Mouse (Mus musculus): Measurements from ENCODE around the gene Olfr801. TPM values are rescaled to one million over a fixed set of nuclear protein-coding genes. Genes with fewer than 3 reads are reported as not detected.

Olfr801 gene
- polyA plus RNA-seq (2017; shearing (Covaris generic)), result not detected

DNA sequence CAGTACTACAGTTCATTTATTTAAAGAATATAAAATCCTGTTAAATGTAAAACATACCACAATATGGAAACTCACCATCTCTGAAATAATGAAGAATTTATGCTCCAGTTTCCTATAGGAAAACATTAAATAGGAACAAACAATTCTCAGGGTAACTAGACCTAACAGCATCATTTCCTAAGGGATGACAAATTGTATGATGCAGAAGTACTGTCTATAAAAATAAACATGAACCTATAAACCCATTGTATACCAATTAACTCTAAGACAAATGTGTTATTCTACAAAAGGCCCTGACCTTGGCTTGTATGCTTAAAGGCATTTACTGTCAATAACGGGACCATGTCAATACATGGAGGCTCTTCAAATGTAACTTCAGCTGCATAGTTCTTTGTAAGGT lies at the start of gene Olfr801:
Gene Olfr801 (minus strand): TSS at position 101 of the 400 bp plus-strand sequence.

DNA sequence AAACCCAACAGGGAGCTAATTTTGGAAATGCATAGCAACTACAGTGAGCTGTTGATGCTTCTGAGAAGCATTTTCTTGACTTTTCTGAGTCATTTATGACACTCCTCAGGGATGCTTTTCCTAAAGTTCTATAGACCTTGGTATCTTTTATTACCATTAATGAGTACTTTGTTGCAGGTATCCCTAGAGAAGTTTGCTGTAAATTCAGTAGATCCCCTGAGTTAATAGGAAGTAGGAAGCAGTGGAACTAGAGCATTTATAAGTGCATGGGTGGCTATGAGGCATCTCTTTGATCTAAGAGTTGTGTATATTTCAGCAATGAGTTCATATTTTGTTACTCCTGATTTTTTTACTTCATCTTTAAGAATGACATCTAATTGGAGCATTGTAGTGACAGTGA lies 29.2 kb upstream of the Olfr801 start, which contains the start of gene Olfr804:
Gene Olfr804 (plus strand): TSS at position 301 of the 400 bp plus-strand sequence.

DNA sequence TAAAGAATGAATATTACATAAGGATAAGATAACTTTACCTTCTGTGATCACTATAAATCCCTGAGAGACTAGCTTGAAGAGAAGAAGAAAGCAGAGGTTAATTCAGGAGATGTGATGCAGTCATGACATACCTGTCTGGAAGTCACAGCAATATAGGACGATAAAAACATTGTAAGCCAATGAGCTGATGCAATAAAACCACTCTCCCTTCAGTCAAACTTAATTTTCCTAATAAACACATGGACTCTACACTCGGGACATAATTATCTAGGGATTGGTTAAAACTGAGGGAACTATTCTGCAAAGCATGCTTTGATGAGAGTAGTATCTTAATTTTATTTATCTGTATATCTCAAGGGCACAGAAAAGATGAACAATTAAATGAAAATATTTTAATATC lies 20.5 kb upstream of the Olfr801 start, which contains the start of gene Olfr803:
Gene Olfr803 (minus strand): TSS at position 101 of the 400 bp plus-strand sequence.

DNA sequence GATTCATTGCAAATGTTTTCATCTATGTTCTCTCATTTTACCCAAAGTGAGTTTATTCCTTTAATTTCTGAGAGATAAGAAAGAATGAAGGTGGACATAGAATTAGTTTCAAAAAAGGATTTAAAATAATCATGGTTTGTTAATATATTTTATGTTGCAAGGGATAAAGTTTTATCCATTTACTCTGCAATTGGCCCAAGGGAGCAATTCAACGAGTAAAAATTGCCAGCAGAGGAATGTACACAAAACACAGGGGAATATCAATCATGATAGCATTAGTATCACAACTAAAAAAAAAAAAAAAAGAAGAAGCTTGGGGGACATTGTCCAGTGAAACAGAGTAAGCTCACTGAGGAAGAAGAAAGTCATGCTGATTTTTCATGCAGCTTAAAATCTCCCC lies 14.4 kb upstream of the Olfr801 start, which contains the start of gene Olfr802:
Gene Olfr802 (minus strand): TSS at position 101 of the 400 bp plus-strand sequence.

DNA sequence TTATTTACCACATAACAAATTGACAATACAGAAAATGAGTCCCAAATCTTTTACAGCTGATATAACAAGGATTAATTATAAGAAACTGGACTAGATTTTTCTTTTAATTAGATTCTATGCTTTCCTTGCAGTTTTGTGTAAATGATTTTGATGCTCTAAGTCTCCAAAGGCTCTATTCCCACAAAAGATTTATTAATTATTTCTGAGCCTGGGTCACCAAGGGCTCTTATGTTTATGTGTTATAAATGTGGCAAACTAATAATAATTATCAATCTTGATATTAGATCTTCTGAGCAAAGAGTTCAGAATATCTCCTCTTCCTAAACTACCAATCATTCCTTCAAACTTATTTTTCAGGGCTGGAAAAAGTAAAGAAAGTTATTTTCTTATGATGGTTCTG lies 16.3 kb downstream of the Olfr801 start, which contains the start of gene Olfr800:
Gene Olfr800 (plus strand): TSS at position 301 of the 400 bp plus-strand sequence.

DNA sequence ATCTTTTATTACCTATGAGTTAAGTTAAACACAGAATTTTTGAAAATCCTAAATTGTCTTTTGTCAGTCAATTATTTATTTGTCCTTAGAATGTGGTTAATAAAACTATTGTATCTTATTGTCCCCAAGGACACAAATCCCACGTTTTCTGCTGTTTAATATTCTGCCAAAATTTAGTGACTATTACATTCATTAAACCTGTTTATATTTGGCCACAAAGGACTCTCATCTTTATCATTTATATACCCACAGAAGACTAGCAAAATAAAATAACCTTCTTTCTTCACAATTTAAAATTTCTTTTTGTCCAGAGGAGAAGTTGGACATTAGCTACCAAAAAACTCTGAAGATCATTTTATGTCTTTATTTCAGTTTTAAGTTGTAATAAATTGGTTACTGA lies 36.5 kb downstream of the Olfr801 start, which contains the start of gene Olfr799:
Gene Olfr799 (plus strand): TSS at position 301 of the 400 bp plus-strand sequence.

DNA sequence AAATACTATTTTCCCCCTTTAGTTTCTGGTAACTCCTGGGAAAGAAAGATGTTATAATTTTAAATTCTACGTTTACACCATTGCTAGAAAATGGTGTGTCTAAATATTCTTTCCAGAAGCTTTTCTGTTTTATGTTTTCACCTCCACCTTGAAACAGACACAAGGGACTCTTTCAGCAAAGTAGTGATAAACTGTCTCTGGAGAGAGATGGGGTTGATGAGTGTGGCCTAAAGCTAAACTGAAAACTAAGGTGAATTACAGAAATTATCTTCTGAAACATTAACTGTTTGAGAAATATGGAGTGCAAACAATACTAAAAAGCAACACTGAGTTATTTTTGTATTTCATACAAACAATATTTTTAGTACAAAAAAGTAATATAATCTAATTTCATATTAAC lies 45.8 kb downstream of the Olfr801 start, which contains the start of gene Olfr798:
Gene Olfr798 (minus strand): TSS at position 101 of the 400 bp plus-strand sequence.

Other genes with a start within 250 kb of the Olfr801 start
- gene Olfr786, start 246.6 kb downstream of the Olfr801 start, polyA plus RNA-seq (2017; shearing (Covaris generic)), result not detected
- gene Olfr787, start 212.0 kb downstream of the Olfr801 start, polyA plus RNA-seq (2017; shearing (Covaris generic)), result 0.20 TPM
- gene Olfr788, start 202.9 kb downstream of the Olfr801 start, polyA plus RNA-seq (2017; shearing (Covaris generic)), result 0.21 TPM
- gene Olfr789, start 189.1 kb downstream of the Olfr801 start, polyA plus RNA-seq (2017; shearing (Covaris generic)), result not detected
- gene Olfr790, start 175.4 kb downstream of the Olfr801 start, polyA plus RNA-seq (2017; shearing (Covaris generic)), result not detected
- not detected for gene Olfr791, start 152.1 kb downstream of the Olfr801 start, polyA plus RNA-seq (2017; shearing (Covaris generic))
- not detected for gene Olfr792, start 134.7 kb downstream of the Olfr801 start, polyA plus RNA-seq (2017; shearing (Covaris generic))
- gene Olfr794, start 106.2 kb downstream of the Olfr801 start, polyA plus RNA-seq (2017; shearing (Covaris generic)), result not detected
- gene Olfr796, start 61.3 kb downstream of the Olfr801 start, polyA plus RNA-seq (2017; shearing (Covaris generic)), result not detected
- 0.38 TPM for gene Olfr798, start 45.9 kb downstream of the Olfr801 start, polyA plus RNA-seq (2017; shearing (Covaris generic))
- gene Olfr799, start 36.4 kb downstream of the Olfr801 start, polyA plus RNA-seq (2017; shearing (Covaris generic)), result not detected
- gene Olfr800, start 16.2 kb downstream of the Olfr801 start, polyA plus RNA-seq (2017; shearing (Covaris generic)), result not detected
- gene Olfr802, start 14.3 kb upstream of the Olfr801 start, polyA plus RNA-seq (2017; shearing (Covaris generic)), result not detected
- not detected for gene Olfr803, start 20.4 kb upstream of the Olfr801 start, polyA plus RNA-seq (2017; shearing (Covaris generic))
- gene Olfr804, start 29.3 kb upstream of the Olfr801 start, polyA plus RNA-seq (2017; shearing (Covaris generic)), result not detected
- gene Olfr805, start 55.5 kb upstream of the Olfr801 start, polyA plus RNA-seq (2017; shearing (Covaris generic)), result not detected
- not detected for gene Olfr806, start 68.1 kb upstream of the Olfr801 start, polyA plus RNA-seq (2017; shearing (Covaris generic))
- gene Olfr807, start 83.9 kb upstream of the Olfr801 start, polyA plus RNA-seq (2017; shearing (Covaris generic)), result 0.21 TPM
- gene Olfr808, start 91.6 kb upstream of the Olfr801 start, polyA plus RNA-seq (2017; shearing (Covaris generic)), result not detected
- not detected for gene Olfr809, start 100.8 kb upstream of the Olfr801 start, polyA plus RNA-seq (2017; shearing (Covaris generic))
- not detected for gene Olfr810, start 121.1 kb upstream of the Olfr801 start, polyA plus RNA-seq (2017; shearing (Covaris generic))
- gene Olfr811, start 130.5 kb upstream of the Olfr801 start, polyA plus RNA-seq (2017; shearing (Covaris generic)), result not detected
- not detected for gene Olfr812, start 172.2 kb upstream of the Olfr801 start, polyA plus RNA-seq (2017; shearing (Covaris generic))
- not detected for gene Olfr813, start 181.5 kb upstream of the Olfr801 start, polyA plus RNA-seq (2017; shearing (Covaris generic))
- 0.11 TPM for gene Olfr814, start 206.0 kb upstream of the Olfr801 start, polyA plus RNA-seq (2017; shearing (Covaris generic))
- 0.21 TPM for gene Olfr815, start 232.0 kb upstream of the Olfr801 start, polyA plus RNA-seq (2017; shearing (Covaris generic))
- gene Olfr816, start 241.7 kb upstream of the Olfr801 start, polyA plus RNA-seq (2017; shearing (Covaris generic)), result 1.5 TPM

All from effector memory CD4-positive, alpha-beta T cell, adult 7 months (primary cell).